Mouse (Mus musculus) heart, embryonic 10.5 days (tissue): ENCODE measurements at regions not wholly inside any gene's neighbourhood (a gene's known extent, or its start where the extent isn't known, plus 50 kb on each side); places are given as distances from the start of the nearest gene placed in this dataset.

ENCODE experiments used
- DNase-seq: peaks from one replicate; pipeline ENCODE4 v3.0.0-alpha.2; 2017; ENCODE audit warnings: low spot score
- H3K27ac ChIP-seq: fragments of 300-500 bp; sonication (generic); 2 replicates; pipeline ENCODE4 v1.5.1; 2016; ENCODE audit warnings: mild to moderate bottlenecking
- H3K27me3 ChIP-seq: fragments of 300-500 bp; sonication (generic); 2 replicates; pipeline ENCODE4 v1.6.1; 2016; ENCODE audit warnings: mild to moderate bottlenecking; ENCODE audit not compliant: poor library complexity, insufficient read depth, severe bottlenecking
- H3K36me3 ChIP-seq: fragments of 300-500 bp; sonication (generic); 2 replicates; pipeline ENCODE4 v1.6.1; 2016; ENCODE audit warnings: mild to moderate bottlenecking, moderate library complexity
- H3K4me1 ChIP-seq: fragments of 300-500 bp; sonication (generic); 2 replicates; pipeline ENCODE4 v1.6.1; 2016; ENCODE audit warnings: mild to moderate bottlenecking
- H3K4me3 ChIP-seq: fragments of 300-500 bp; sonication (generic); 2 replicates; pipeline ENCODE4 v1.5.1; 2016; ENCODE audit warnings: mild to moderate bottlenecking, moderate library complexity
- H3K9me3 ChIP-seq: fragments of 300-500 bp; sonication (generic); 2 replicates; pipeline ENCODE4 v1.6.1; 2016; ENCODE audit warnings: mild to moderate bottlenecking, moderate library complexity
- WGBS: fragments of 180-500 bp; shearing (Covaris S2); methylation state at CpG from one replicate; pipeline ENCODE4 v1.1.7; 2016; 5-methylcytosine and 5-hydroxymethylcytosine counted together

- 68% methylated on average over 3 of the region's 3 CpGs for WGBS
- Histone ChIP-seq H3K36me3 (no peaks in the 10 kb centered on the region), H3K9me3 (no peaks in the 10 kb centered on the region), H3K27me3 (no peaks in the 10 kb centered on the region), H3K27ac (no peak overlapping the region), H3K4me3 (no peak overlapping the region), H3K4me1 (no peaks in the 10 kb centered on the region)
- DNase-seq, result no peak
Measured at GRCm38 (mm10) chr1:80131354-80131753, 86.9 kb downstream of the Fam124b start.

GRCm38 (mm10) chr1:80123966-80124365, 94.3 kb downstream of the Fam124b start:
- no peaks in the 10 kb centered on the region for H3K36me3 ChIP-seq
- 88% methylated on average over 2 of the region's 2 CpGs for WGBS
- no peak overlapping the region for H3K27ac ChIP-seq
- no peaks in the 10 kb centered on the region for H3K4me1 ChIP-seq
- DNase-seq, result no peak
- no peaks in the 10 kb centered on the region for H3K27me3 ChIP-seq
- no peak overlapping the region for H3K4me3 ChIP-seq
- H3K9me3 ChIP-seq, result no peaks in the 10 kb centered on the region

GRCm38 (mm10) chr1:80115913-80116312, 102.4 kb downstream of the Fam124b start:
- Histone ChIP-seq H3K4me1 (no peaks in the 10 kb centered on the region), H3K36me3 (no peaks in the 10 kb centered on the region), H3K27ac (no peak overlapping the region), H3K4me3 (no peak overlapping the region), H3K27me3 (no peaks in the 10 kb centered on the region), H3K9me3 (no peaks in the 10 kb centered on the region)
- DNase-seq, result no peak
- WGBS, result 70% methylated on average over 2 of the region's 2 CpGs

GRCm38 (mm10) chr1:80107747-80108476, 110.4 kb downstream of the Fam124b start:
- Histone ChIP-seq H3K4me3 (no peak overlapping the region), H3K9me3 (no peaks in the 10 kb centered on the region)
- 53% methylated on average over 2 of the region's 2 CpGs for WGBS

GRCm38 (mm10) chr1:80106269-80106668, 112.0 kb downstream of the Fam124b start:
- H3K4me3 ChIP-seq, result no peak overlapping the region
- DNase-seq, result no peak
- WGBS, result 66% methylated on average over 2 of the region's 2 CpGs

More at GRCm38 (mm10) chr1:80107747-80108476, 110.4 kb downstream of the Fam124b start:
- Histone ChIP-seq H3K27me3 (no peaks in the 10 kb centered on the region), H3K36me3 (no peaks in the 10 kb centered on the region), H3K4me1 (no peaks in the 10 kb centered on the region), H3K27ac (no peak overlapping the region)
- no peak for DNase-seq

GRCm38 (mm10) chr1:80098266-80098665, 120.0 kb downstream of the Fam124b start:
- DNase-seq, result no peak
- WGBS, result 100% methylated on average over 1 of the region's 1 CpGs
- no peaks in the 10 kb centered on the region for H3K36me3 ChIP-seq
- no peak overlapping the region for H3K27ac ChIP-seq
- no peak overlapping the region for H3K4me3 ChIP-seq
- H3K27me3 ChIP-seq, result no peaks in the 10 kb centered on the region
- H3K4me1 ChIP-seq, result no peaks in the 10 kb centered on the region
- H3K9me3 ChIP-seq, result no peaks in the 10 kb centered on the region

More at GRCm38 (mm10) chr1:80106269-80106668, 112.0 kb downstream of the Fam124b start:
- H3K4me1 ChIP-seq, result no peaks in the 10 kb centered on the region
- H3K9me3 ChIP-seq, result no peaks in the 10 kb centered on the region
- H3K36me3 ChIP-seq, result no peaks in the 10 kb centered on the region
- H3K27ac ChIP-seq, result no peak overlapping the region
- H3K27me3 ChIP-seq, result no peaks in the 10 kb centered on the region

- Histone ChIP-seq H3K27me3 (no peaks in the 10 kb centered on the region), H3K36me3 (no peaks in the 10 kb centered on the region), H3K4me1 (no peaks in the 10 kb centered on the region), H3K9me3 (no peaks in the 10 kb centered on the region), H3K4me3 (no peak overlapping the region), H3K27ac (no peak overlapping the region)
- no peak for DNase-seq
- 69% methylated on average over 2 of the region's 2 CpGs for WGBS
Measured at GRCm38 (mm10) chr1:80091800-80092199, 126.5 kb downstream of the Fam124b start.

- Histone ChIP-seq H3K27ac (no peak overlapping the region), H3K4me1 (no peaks in the 10 kb centered on the region), H3K36me3 (no peaks in the 10 kb centered on the region), H3K9me3 (no peaks in the 10 kb centered on the region), H3K4me3 (no peak overlapping the region), H3K27me3 (no peaks in the 10 kb centered on the region)
- 80% methylated on average over 8 of the region's 8 CpGs for WGBS
- no peak for DNase-seq
Measured at GRCm38 (mm10) chr1:80091350-80091749, 126.9 kb downstream of the Fam124b start.

GRCm38 (mm10) chr1:80088651-80089050, 129.6 kb downstream of the Fam124b start:
- 84% methylated on average over 5 of the region's 5 CpGs for WGBS
- Histone ChIP-seq H3K4me3 (no peak overlapping the region), H3K36me3 (no peaks in the 10 kb centered on the region), H3K27ac (no peak overlapping the region), H3K4me1 (no peaks in the 10 kb centered on the region), H3K27me3 (no peaks in the 10 kb centered on the region), H3K9me3 (no peaks in the 10 kb centered on the region)
- DNase-seq, result no peak

GRCm38 (mm10) chr1:80076357-80076756, 141.9 kb downstream of the Fam124b start:
- H3K9me3 ChIP-seq, result no peaks in the 10 kb centered on the region
- H3K4me1 ChIP-seq, result no peaks in the 10 kb centered on the region
- 79% methylated on average over 4 of the region's 4 CpGs for WGBS
- H3K4me3 ChIP-seq, result no peak overlapping the region
- DNase-seq, result no peak
- no peaks in the 10 kb centered on the region for H3K36me3 ChIP-seq
- H3K27me3 ChIP-seq, result no peaks in the 10 kb centered on the region
- no peak overlapping the region for H3K27ac ChIP-seq

GRCm38 (mm10) chr1:80074376-80074775, 143.9 kb downstream of the Fam124b start:
- no peaks in the 10 kb centered on the region for H3K9me3 ChIP-seq
- WGBS, result 81% methylated on average over 4 of the region's 4 CpGs

GRCm38 (mm10) chr1:80073950-80074349, 144.3 kb downstream of the Fam124b start:
- no peak overlapping the region for H3K27ac ChIP-seq
- WGBS, result 87% methylated on average over 3 of the region's 3 CpGs
- H3K4me3 ChIP-seq, result no peak overlapping the region
- H3K9me3 ChIP-seq, result no peaks in the 10 kb centered on the region
- no peaks in the 10 kb centered on the region for H3K36me3 ChIP-seq
- H3K27me3 ChIP-seq, result no peaks in the 10 kb centered on the region
- no peaks in the 10 kb centered on the region for H3K4me1 ChIP-seq
- DNase-seq, result no peak

More at GRCm38 (mm10) chr1:80074376-80074775, 143.9 kb downstream of the Fam124b start:
- no peak for DNase-seq
- Histone ChIP-seq H3K27ac (no peak overlapping the region), H3K4me1 (no peaks in the 10 kb centered on the region), H3K27me3 (no peaks in the 10 kb centered on the region), H3K36me3 (no peaks in the 10 kb centered on the region), H3K4me3 (no peak overlapping the region)

- WGBS, result 78% methylated on average over 4 of the region's 4 CpGs
- no peaks in the 10 kb centered on the region for H3K4me1 ChIP-seq
- no peak overlapping the region for H3K27ac ChIP-seq
- H3K27me3 ChIP-seq, result no peaks in the 10 kb centered on the region
- DNase-seq, result no peak
- no peak overlapping the region for H3K4me3 ChIP-seq
- H3K9me3 ChIP-seq, result no peaks in the 10 kb centered on the region
- no peaks in the 10 kb centered on the region for H3K36me3 ChIP-seq
Measured at GRCm38 (mm10) chr1:80069141-80069540, 149.1 kb downstream of the Fam124b start.

GRCm38 (mm10) chr1:80062121-80062520, 156.2 kb downstream of the Fam124b start:
- no peaks in the 10 kb centered on the region for H3K4me1 ChIP-seq
- H3K36me3 ChIP-seq, result no peaks in the 10 kb centered on the region
- no peak overlapping the region for H3K27ac ChIP-seq
- no peaks in the 10 kb centered on the region for H3K9me3 ChIP-seq
- DNase-seq, result no peak
- H3K27me3 ChIP-seq, result no peaks in the 10 kb centered on the region
- 42% methylated on average over 1 of the region's 1 CpGs for WGBS
- no peak overlapping the region for H3K4me3 ChIP-seq
